8 mouse cellular contexts compared by ENCODE assay signal in genomic region chr2:25877736-25878268, GRCm38 (mm10). TPM values are rescaled to one million over a fixed set of nuclear protein-coding genes. Genes with fewer than 3 reads are reported as not detected.
A peak's percentile ranks its signal among the peaks of the same experiment; 100 is the strongest.
DNase-seq lines count a peak whose midpoint lies in the region; ATAC-seq lines count a peak whose summit lies in the region.
"Had no signal": no experiment of that assay in that cellular context is flagged by ENCODE, and none has a peak within 500 bp of the region (broad histone marks: within the 10 kb centered on the region; RNA-seq: fewer than 3 reads in every experiment).

No protein-coding gene starts in this region.

- peak overlapping the region; percentile 51 for H3K4me2 ChIP-seq in lung, embryonic 15.5 days

- WGBS in lung, embryonic 15.5 days, result 3% methylated on average over 49 of the region's 49 CpGs
- 3% methylated on average over 49 of the region's 49 CpGs for WGBS in embryonic facial prominence, embryonic 10.5 days

- no peaks in the 10 kb centered on the region for H3K36me3 ChIP-seq in lung, embryonic 15.5 days
- H3K36me3 ChIP-seq in embryonic facial prominence, embryonic 10.5 days (replicated peaks), result no peaks in the 10 kb centered on the region

- H3K4me1 ChIP-seq in lung, embryonic 15.5 days, result no peaks in the 10 kb centered on the region
- H3K4me1 ChIP-seq in embryonic facial prominence, embryonic 10.5 days, result peaks cover 9% of the 10 kb centered on the region

- H3K9ac ChIP-seq in lung, embryonic 15.5 days, result no peak overlapping the region

- no peaks in the 10 kb centered on the region for H3K9me3 ChIP-seq in lung, embryonic 15.5 days
- peaks cover 4% of the 10 kb centered on the region; the same call in 1 of the 2 replicates for H3K9me3 ChIP-seq in embryonic facial prominence, embryonic 10.5 days

- H3K27ac ChIP-seq in lung, embryonic 15.5 days, result no peak overlapping the region
- H3K27ac ChIP-seq in embryonic facial prominence, embryonic 10.5 days (replicated peaks), result peak overlapping the region; percentile 67

- H3K27me3 ChIP-seq in lung, embryonic 15.5 days, result peaks cover 43% of the 10 kb centered on the region
- H3K27me3 ChIP-seq in embryonic facial prominence, embryonic 10.5 days (replicated peaks; ENCODE audit: low read depth, poor library complexity, severe bottlenecking), result peaks cover 49% of the 10 kb centered on the region

- peak overlapping the region; percentile 17; the same call in 1 of the 2 replicates for H3K4me3 ChIP-seq in lung, embryonic 15.5 days
- H3K4me3 ChIP-seq in embryonic facial prominence, embryonic 10.5 days, result peak overlapping the region; percentile 60

- ATAC-seq in lung, embryonic 15.5 days (ENCODE audit: borderline replicate concordance, extremely low read depth, low FRiP score, low TSS enrichment), result no peak

- DNase-seq in lung, postnatal 10 days, result no peak
- DNase-seq in embryonic facial prominence, embryonic 10.5 days (ENCODE audit: low spot score), result peak; percentile 16
- DNase-seq in layer of hippocampus, postnatal 36 days, result peak; percentile 37 to 41
- peak; percentile 25 for DNase-seq in retina, adult 2 months (ENCODE audit: low read depth, low spot score)
- DNase-seq in spleen, postnatal 14 days (ENCODE audit: low spot score in 2 of 2), result no peak
- DNase-seq in thymus, postnatal 36 days, result no peak

RNA-seq across cellular contexts. Expression of gene Kcnt1, which starts 14.3 kb away (rescaled TPM):
- polyA plus RNA-seq in lung, embryonic 15.5 days (2015; fragmentation: Nextera tagmentation; extraction: Ambion mirVana), result 0.14 and 0.22 TPM in 2 replicates
- polyA plus RNA-seq in embryonic facial prominence, embryonic 10.5 days (2016; fragmentation: Nextera tagmentation; extraction: Ambion mirVana), result 0.10 and 0.23 TPM in 2 replicates
- 10 to 100 TPM; 29.7 to 45.1 TPM for total RNA-seq in layer of hippocampus, postnatal 36 days (2021)

RNA-seq across cellular contexts. Expression of gene Sohlh1, which starts 30.8 kb away (rescaled TPM):
- polyA plus RNA-seq in lung, embryonic 15.5 days (2015; fragmentation: Nextera tagmentation; extraction: Ambion mirVana), result not detected in 2 replicates
- polyA plus RNA-seq in embryonic facial prominence, embryonic 10.5 days (2016; fragmentation: Nextera tagmentation; extraction: Ambion mirVana), result not detected in 2 replicates
- total RNA-seq in layer of hippocampus, postnatal 36 days (2021), result not detected
- total RNA-seq: left cerebral cortex, adult 18-20 months had no signal

RNA-seq across cellular contexts. Expression of gene Lcn9, which starts 54.8 kb away (rescaled TPM):
- not detected in 2 replicates for polyA plus RNA-seq in lung, embryonic 15.5 days (2015; fragmentation: Nextera tagmentation; extraction: Ambion mirVana)
- not detected in 2 replicates for polyA plus RNA-seq in embryonic facial prominence, embryonic 10.5 days (2016; fragmentation: Nextera tagmentation; extraction: Ambion mirVana)
- not detected for total RNA-seq in layer of hippocampus, postnatal 36 days (2021)
- total RNA-seq: left cerebral cortex, adult 18-20 months had no signal

Comparison
In these comparisons a context has a peak if more than half of its experiments do, and no peak if none do; other contexts are left out.
1. DNase-seq: peak in embryonic facial prominence, embryonic 10.5 days (single experiment), layer of hippocampus, postnatal 36 days (2 of 2) and retina, adult 2 months (single experiment); none in lung, postnatal 10 days (single experiment), spleen, postnatal 14 days (0 of 2) and thymus, postnatal 36 days (0 of 2).